Mouse (Mus musculus) small intestine, adult 2 months (tissue): Measurements from ENCODE around the gene Sulf2. TPM values are rescaled to one million over a fixed set of nuclear protein-coding genes. Genes with fewer than 3 reads are reported as not detected.
A peak's percentile ranks its signal among the peaks of the same experiment; 100 is the strongest.

Source experiments
- H3K27ac ChIP-seq: fragments of 200-500 bp; 2 replicates; pipeline ENCODE4 v1.5.1; 2012; ENCODE audit warnings: low read depth, low read length, control low read depth, inconsistent platforms; ENCODE audit not compliant: insufficient read depth
- H3K27me3 ChIP-seq: fragments of 200-500 bp; 2 replicates; pipeline ENCODE4 v1.6.1; 2012; ENCODE audit warnings: mild to moderate bottlenecking, moderate library complexity, low read length, inconsistent platforms; ENCODE audit not compliant: control insufficient read depth, insufficient read depth
- H3K36me3 ChIP-seq: fragments of 200-500 bp; 2 replicates; pipeline ENCODE4 v1.6.1; 2012; ENCODE audit warnings: mild to moderate bottlenecking, low read length, control low read depth, inconsistent platforms; ENCODE audit not compliant: control insufficient read depth, insufficient read depth
- H3K4me1 ChIP-seq: fragments of 200-500 bp; 2 replicates; pipeline ENCODE4 v1.6.1; 2012; ENCODE audit warnings: low read length, inconsistent platforms, mixed read lengths; ENCODE audit not compliant: control insufficient read depth, insufficient read depth, insufficient read length
- H3K4me3 ChIP-seq: fragments of 200-500 bp; 2 replicates; pipeline ENCODE4 v1.5.1; 2012; ENCODE audit warnings: low read depth, mild to moderate bottlenecking, control low read depth, inconsistent platforms, low read length, moderate library complexity
- CTCF ChIP-seq: fragments of 200-500 bp; IDR thresholded peaks from 2 replicates; pipeline ENCODE4 v1.5.1; 2012; ENCODE audit warnings: low read depth, mild to moderate bottlenecking, control low read depth, inconsistent platforms, low read length, moderate library complexity, mixed read lengths; ENCODE audit not compliant: insufficient replicate concordance, insufficient read length; ENCODE audit errors: extremely low read depth
- POLR2A ChIP-seq: fragments of 200-500 bp; IDR thresholded peaks from 2 replicates; pipeline ENCODE4 v1.6.1; 2012; ENCODE audit warnings: low read depth, mild to moderate bottlenecking, control low read depth, inconsistent platforms, low read length, moderate library complexity
- WGBS: fragments of 180-500 bp; shearing (Covaris S2); methylation state at CpG from one replicate; pipeline ENCODE4 v1.1.7; 2018; 5-methylcytosine and 5-hydroxymethylcytosine counted together
- polyA plus RNA-seq: library from polyadenylated mRNA; depleted of rRNA; stranded (reverse); fragments of >200 nt; gene quantifications from 2 replicates; pipeline ENCODE4 v1.2.3, GENCODE M21; 2012

Gene Sulf2
- polyA plus RNA-seq, 1 experiment: 75.6 TPM

DNA sequence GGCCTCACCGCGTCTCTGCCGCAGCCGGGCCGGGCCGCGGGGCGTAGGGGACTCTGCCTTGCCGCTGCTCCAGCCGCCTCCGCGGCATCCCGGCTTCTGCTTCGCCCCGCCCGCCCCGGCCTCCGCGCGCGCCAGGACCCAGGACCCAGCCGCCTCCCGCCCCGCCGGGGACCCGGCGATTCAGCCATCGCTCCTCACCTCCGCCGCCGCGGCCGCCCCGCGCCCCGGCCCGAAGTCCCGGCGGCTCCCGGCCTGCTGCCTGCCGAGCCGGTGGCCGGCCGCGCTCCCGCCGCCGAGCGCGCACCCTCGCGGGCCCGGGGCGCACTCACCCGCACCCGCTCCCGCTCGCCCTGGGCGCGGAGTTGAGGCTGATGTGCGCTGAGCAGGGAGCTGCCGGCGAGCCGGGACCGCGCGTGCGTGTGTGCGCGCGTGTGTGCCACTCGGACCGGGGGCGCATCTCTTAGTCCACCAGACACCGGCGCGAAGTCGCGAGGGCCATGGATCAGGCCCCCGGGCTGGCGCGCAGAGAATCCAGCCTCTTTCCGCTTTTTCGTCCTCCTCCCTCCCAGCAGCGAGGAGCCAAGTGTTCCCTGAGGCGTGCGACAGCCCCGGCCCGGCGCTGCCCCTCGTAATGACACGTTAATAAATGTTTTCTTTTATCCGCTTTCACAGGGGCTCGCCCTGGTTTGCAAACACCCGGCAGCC is 562 bp downstream of the Sulf2 start:
- WGBS: under 1% methylated on average over 91 of the region's 95 CpGs
- Histone ChIP-seq H3K36me3 (no peaks in the 10 kb centered on the region), H3K27me3 (no peaks in the 10 kb centered on the region), H3K4me3 (peak overlapping the region; percentile 69), H3K4me1 (peaks cover 25% of the 10 kb centered on the region), H3K27ac (peak overlapping the region; percentile 68)
- TF ChIP-seq POLR2A (no peak), CTCF (no peak)

DNA sequence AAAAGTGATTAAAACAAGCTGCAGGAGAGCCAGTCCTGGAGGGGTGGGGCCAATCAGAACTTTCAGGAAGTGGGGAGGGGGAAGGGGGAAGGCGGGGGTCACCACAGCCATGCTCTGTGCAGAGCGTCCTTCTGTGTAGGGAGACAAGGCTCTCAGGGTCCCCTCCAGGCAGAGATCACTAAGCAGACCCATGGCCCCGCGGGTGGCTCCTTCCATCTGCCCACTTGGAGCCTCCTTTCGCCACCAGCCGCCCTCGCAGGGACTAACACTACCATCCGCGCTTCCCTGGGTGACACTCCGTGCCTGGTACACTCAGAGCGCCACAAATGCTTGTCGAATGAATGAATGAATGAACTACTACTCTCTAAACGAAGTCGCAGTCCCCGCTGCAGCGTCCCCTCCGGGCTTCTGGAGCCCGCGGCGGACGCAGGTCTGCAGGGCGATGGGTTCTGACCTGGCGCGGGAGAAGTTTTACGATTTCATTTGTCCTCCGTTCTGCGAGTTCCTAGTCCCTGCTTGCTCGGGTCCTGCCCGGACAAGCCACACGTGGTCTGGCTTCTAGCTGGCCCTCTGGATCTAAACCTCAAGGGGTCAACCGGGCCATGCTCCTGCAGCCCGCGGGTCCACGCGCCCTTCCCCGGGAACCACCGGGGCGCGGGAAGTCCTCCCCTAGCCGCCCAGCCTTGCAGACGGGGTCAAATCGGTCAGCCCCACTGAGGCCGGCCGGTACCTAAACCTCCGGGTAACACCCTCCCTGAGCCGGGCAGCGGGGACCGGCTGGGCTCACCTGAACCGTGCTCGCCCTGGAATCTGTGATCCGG is 1.4 kb downstream of the Sulf2 start:
- H3K4me3 ChIP-seq: peak overlapping the region; percentile 69
- H3K4me1 ChIP-seq: peaks cover 25% of the 10 kb centered on the region
- H3K27ac ChIP-seq: peak overlapping the region; percentile 68
- WGBS: under 1% methylated on average over 51 of the region's 51 CpGs
- no peaks in the 10 kb centered on the region for H3K36me3 ChIP-seq
- no peak for TF ChIP-seq POLR2A
- TF ChIP-seq CTCF: no peak
- H3K27me3 ChIP-seq: no peaks in the 10 kb centered on the region

DNA sequence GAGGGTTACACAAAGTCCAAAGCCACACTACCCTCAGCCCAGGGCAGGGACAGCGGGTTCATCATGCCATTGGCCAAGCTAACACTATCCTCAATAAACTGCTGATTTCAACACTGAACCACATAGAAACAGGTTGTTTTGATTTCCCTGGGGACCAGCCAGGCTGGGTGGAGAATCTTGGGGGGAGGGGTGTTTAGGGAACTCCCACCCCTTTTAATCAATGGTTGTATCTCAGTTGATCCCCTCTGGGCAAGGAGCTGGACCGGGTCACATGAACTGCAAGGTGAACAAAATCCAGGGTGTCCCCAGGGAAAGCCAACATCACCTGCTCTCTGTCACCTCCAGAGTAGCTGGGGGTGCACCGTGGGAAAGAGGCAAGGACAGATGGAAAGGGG is 2.1 kb downstream of the Sulf2 start:
- H3K4me3 ChIP-seq: peak overlapping the region; percentile 69
- WGBS: 18% methylated on average over 3 of the region's 3 CpGs
- no peaks in the 10 kb centered on the region for H3K27me3 ChIP-seq
- peaks cover 31% of the 10 kb centered on the region for H3K4me1 ChIP-seq
- TF ChIP-seq CTCF (no peak), POLR2A (no peak)
- no peaks in the 10 kb centered on the region for H3K36me3 ChIP-seq
- peak overlapping the region; percentile 95 for H3K27ac ChIP-seq

DNA sequence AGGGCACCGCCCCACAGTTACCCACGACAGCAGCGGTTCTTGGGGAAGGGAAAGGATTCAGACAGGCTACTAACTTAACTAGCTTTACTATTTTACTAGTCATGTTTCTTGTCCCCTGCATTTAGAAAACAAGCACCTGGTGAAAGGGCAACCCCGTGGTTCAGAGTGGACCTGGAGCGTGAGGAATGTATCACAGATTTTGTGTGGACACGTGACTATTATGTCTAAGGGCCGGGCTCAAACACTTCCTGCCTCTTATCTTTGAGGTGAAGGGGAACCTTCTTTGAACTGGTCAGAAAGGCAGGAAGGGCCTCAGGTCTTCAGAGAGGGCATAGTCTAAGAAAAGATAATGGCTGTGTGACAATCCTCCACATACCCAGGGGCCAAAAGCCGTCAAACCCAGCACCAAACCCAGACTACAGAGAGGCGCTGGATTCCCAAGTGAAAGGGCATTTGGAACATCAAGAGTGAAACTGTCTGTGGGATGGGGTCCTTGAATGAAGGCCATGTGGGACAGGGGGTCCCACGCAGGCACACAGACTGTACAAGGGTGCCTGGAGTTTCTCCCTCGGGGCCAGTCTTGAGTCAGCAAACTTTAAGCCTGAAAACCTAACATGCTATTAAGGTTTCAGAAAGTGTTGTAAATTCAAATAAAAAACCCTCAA is 2.6 kb downstream of the Sulf2 start:
- Histone ChIP-seq H3K27me3 (no peaks in the 10 kb centered on the region), H3K27ac (peak overlapping the region; percentile 95), H3K4me1 (peaks cover 32% of the 10 kb centered on the region), H3K36me3 (no peaks in the 10 kb centered on the region), H3K4me3 (peak overlapping the region; percentile 69)
- TF ChIP-seq POLR2A: no peak
- no peak for TF ChIP-seq CTCF
- 31% methylated on average over 11 of the region's 11 CpGs for WGBS

DNA sequence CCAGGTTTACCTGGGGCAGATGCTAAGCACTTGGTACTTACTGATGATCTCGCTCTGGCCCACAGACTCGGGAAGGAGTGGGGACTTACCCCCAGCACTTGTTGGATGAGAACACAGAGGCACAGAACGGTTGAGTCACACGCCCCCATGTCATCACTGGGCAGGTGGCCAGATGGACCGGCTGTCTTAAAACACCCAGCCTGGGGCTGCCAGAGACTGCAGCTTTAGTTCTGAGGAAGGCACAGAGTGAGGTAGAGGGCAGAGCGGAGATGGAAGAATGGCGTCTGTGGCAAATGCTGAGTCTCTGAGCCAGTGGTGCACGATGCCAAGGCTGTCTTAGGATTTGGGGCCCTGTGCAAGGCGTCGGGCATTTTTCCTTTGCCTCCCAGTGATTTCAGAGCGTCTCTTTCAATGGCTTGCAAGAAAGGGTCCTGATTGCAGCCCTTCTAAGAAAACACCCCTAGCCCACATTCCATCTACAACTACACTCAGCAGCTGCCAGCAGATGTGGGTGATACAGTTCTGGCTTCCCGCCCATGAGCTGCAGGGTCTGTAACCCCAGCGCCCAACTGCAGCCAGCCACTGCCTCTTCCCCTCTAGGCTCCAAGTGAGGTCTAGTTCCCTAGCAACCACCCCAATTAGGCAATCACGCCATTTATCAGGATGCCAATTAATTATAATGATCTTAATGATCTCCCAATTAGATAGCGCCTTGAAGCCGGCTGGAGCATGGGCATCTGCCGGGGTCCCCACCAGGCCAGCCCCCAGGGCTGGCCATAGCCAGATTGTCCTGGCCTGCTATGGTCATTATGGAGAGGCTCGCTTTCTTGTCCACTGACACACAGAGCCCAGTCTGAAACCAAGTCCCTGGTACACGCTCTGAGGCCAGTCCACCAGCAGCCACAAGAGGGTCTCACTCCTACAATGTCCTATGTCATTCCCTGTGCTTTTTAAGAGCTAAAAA is 3.7 kb downstream of the Sulf2 start:
- WGBS: 67% methylated on average over 19 of the region's 19 CpGs
- 0 out of 2 replicates have a peak, but pooled peaks have one; percentile 22 for TF ChIP-seq POLR2A
- TF ChIP-seq CTCF: no peak
- Histone ChIP-seq H3K27ac (0 out of 2 replicates have a peak overlapping the region, but pooled peaks have one; percentile 37), H3K27me3 (no peaks in the 10 kb centered on the region), H3K36me3 (no peaks in the 10 kb centered on the region), H3K4me1 (peaks cover 32% of the 10 kb centered on the region), H3K4me3 (no peak overlapping the region)

DNA sequence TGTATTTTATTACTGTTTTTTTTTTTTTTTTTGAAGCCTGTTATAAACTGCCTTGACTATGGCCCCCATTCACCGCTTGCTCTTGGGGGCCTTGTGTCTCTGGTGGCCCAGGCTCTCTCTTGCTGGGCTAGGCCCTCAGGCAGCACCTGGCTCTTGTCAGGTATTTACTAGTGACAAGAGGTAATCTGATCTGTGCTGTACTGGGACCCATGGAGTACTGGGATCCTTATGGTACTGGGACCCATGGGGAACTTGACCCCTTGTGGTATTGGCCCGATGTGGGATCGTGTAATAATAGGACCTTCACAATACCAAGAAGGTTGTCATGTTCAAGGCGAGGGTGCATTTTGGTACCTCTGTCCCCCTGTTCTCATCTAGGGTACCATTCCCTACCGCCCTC is 4.9 kb downstream of the Sulf2 start:
- no peak overlapping the region for H3K4me3 ChIP-seq
- TF ChIP-seq CTCF: no peak
- H3K27me3 ChIP-seq: no peaks in the 10 kb centered on the region
- no peaks in the 10 kb centered on the region for H3K36me3 ChIP-seq
- no peak overlapping the region for H3K27ac ChIP-seq
- 96% methylated on average over 5 of the region's 5 CpGs for WGBS
- peaks cover 37% of the 10 kb centered on the region for H3K4me1 ChIP-seq
